Mouse (Mus musculus): ENCODE measurements at regions not wholly inside any gene's neighbourhood (a gene's known extent, or its start where the extent isn't known, plus 50 kb on each side); places are given as distances from the start of the nearest gene placed in this dataset.
A peak's percentile ranks its signal among the peaks of the same experiment; 100 is the strongest.

- Histone ChIP-seq H3K27me3 (ENCODE audit: insufficient read depth, poor library complexity, severe bottlenecking) (no peaks in the 10 kb centered on the region), H3K4me1 (no peaks in the 10 kb centered on the region), H3K4me3 (no peak overlapping the region), H3K36me3 (no peaks in the 10 kb centered on the region), H3K27ac (no peak overlapping the region), H3K9me3 (no peaks in the 10 kb centered on the region)
- 51% methylated on average over 7 of the region's 7 CpGs for WGBS
- DNase-seq (ENCODE audit: low spot score): peak; percentile 45
These were observed 363.1 kb upstream of the Mgmt start for GRCm38 (mm10) chr7:136531301-136531700.

- Histone ChIP-seq H3K27me3 (ENCODE audit: insufficient read depth, poor library complexity, severe bottlenecking) (0 out of 2 replicates have a peak, but pooled peaks cover 11% of the 10 kb centered on the region), H3K36me3 (no peaks in the 10 kb centered on the region)
- peak; percentile 51 for DNase-seq (ENCODE audit: low spot score)
These were observed 352.3 kb upstream of the Mgmt start for GRCm38 (mm10) chr7:136541876-136542655.

GRCm38 (mm10) chr7:136542896-136543295, 351.5 kb upstream of the Mgmt start:
- H3K9me3 ChIP-seq: no peaks in the 10 kb centered on the region
- H3K36me3 ChIP-seq: no peaks in the 10 kb centered on the region
- no peak overlapping the region for H3K4me3 ChIP-seq
- no peak overlapping the region for H3K27ac ChIP-seq
- DNase-seq (ENCODE audit: low spot score): peak; percentile 62
- H3K27me3 ChIP-seq (ENCODE audit: insufficient read depth, poor library complexity, severe bottlenecking): 0 out of 2 replicates have a peak, but pooled peaks cover 11% of the 10 kb centered on the region
- 71% methylated on average over 7 of the region's 7 CpGs for WGBS
- peaks cover 5% of the 10 kb centered on the region; the same call in 1 of the 2 replicates for H3K4me1 ChIP-seq

More at GRCm38 (mm10) chr7:136541876-136542655, 352.3 kb upstream of the Mgmt start:
- Histone ChIP-seq H3K4me1 (peaks cover 5% of the 10 kb centered on the region; the same call in 1 of the 2 replicates), H3K27ac (no peak overlapping the region), H3K4me3 (no peak overlapping the region), H3K9me3 (no peaks in the 10 kb centered on the region)

GRCm38 (mm10) chr7:136547837-136548236, 346.6 kb upstream of the Mgmt start:
- H3K27me3 ChIP-seq (ENCODE audit: insufficient read depth, poor library complexity, severe bottlenecking): 0 out of 2 replicates have a peak, but pooled peaks cover 11% of the 10 kb centered on the region
- no peaks in the 10 kb centered on the region for H3K9me3 ChIP-seq
- DNase-seq (ENCODE audit: low spot score): peak; percentile 39
- H3K4me1 ChIP-seq: no peaks in the 10 kb centered on the region
- WGBS: 48% methylated on average over 3 of the region's 3 CpGs
- no peak overlapping the region for H3K27ac ChIP-seq
- H3K36me3 ChIP-seq: no peaks in the 10 kb centered on the region
- H3K4me3 ChIP-seq: no peak overlapping the region

GRCm38 (mm10) chr7:136556436-136556835, 338.0 kb upstream of the Mgmt start:
- Histone ChIP-seq H3K27me3 (ENCODE audit: insufficient read depth, poor library complexity, severe bottlenecking) (peaks cover 6% of the 10 kb centered on the region; the same call in 1 of the 2 replicates), H3K27ac (no peak overlapping the region), H3K4me3 (no peak overlapping the region), H3K9me3 (no peaks in the 10 kb centered on the region), H3K4me1 (no peaks in the 10 kb centered on the region), H3K36me3 (no peaks in the 10 kb centered on the region)
- WGBS: 54% methylated on average over 4 of the region's 4 CpGs
- DNase-seq (ENCODE audit: low spot score): no peak

- H3K9me3 ChIP-seq: no peaks in the 10 kb centered on the region
- no peaks in the 10 kb centered on the region; the same call in 1 of the 2 replicates for H3K27me3 ChIP-seq (ENCODE audit: insufficient read depth, poor library complexity, severe bottlenecking)
- peak; percentile 61 for DNase-seq (ENCODE audit: low spot score)
- no peaks in the 10 kb centered on the region for H3K4me1 ChIP-seq
- 82% methylated on average over 6 of the region's 6 CpGs for WGBS
- no peak overlapping the region for H3K4me3 ChIP-seq
- no peak overlapping the region for H3K27ac ChIP-seq
- H3K36me3 ChIP-seq: no peaks in the 10 kb centered on the region
These were observed 334.9 kb upstream of the Mgmt start for GRCm38 (mm10) chr7:136559536-136559935.

GRCm38 (mm10) chr7:136570911-136571310, 323.5 kb upstream of the Mgmt start:
- Histone ChIP-seq H3K4me1 (no peaks in the 10 kb centered on the region), H3K4me3 (no peak overlapping the region), H3K36me3 (no peaks in the 10 kb centered on the region), H3K27ac (no peak overlapping the region), H3K27me3 (ENCODE audit: insufficient read depth, poor library complexity, severe bottlenecking) (no peaks in the 10 kb centered on the region; the same call in 1 of the 2 replicates), H3K9me3 (no peaks in the 10 kb centered on the region)
- peak; percentile 11 for DNase-seq (ENCODE audit: low spot score)
- 70% methylated on average over 7 of the region's 7 CpGs for WGBS

GRCm38 (mm10) chr7:136581896-136582295, 312.5 kb upstream of the Mgmt start:
- Histone ChIP-seq H3K27ac (no peak overlapping the region), H3K4me3 (no peak overlapping the region), H3K4me1 (no peaks in the 10 kb centered on the region), H3K27me3 (ENCODE audit: insufficient read depth, poor library complexity, severe bottlenecking) (peaks cover 52% of the 10 kb centered on the region), H3K9me3 (no peaks in the 10 kb centered on the region), H3K36me3 (no peaks in the 10 kb centered on the region)
- no peak for DNase-seq (ENCODE audit: low spot score)
- WGBS: 76% methylated on average over 12 of the region's 12 CpGs

GRCm38 (mm10) chr7:136584361-136584760, 310.1 kb upstream of the Mgmt start:
- no peaks in the 10 kb centered on the region for H3K36me3 ChIP-seq
- H3K4me1 ChIP-seq: no peaks in the 10 kb centered on the region
- no peak overlapping the region for H3K27ac ChIP-seq
- H3K27me3 ChIP-seq (ENCODE audit: insufficient read depth, poor library complexity, severe bottlenecking): peaks cover 52% of the 10 kb centered on the region
- H3K9me3 ChIP-seq: no peaks in the 10 kb centered on the region
- no peak overlapping the region for H3K4me3 ChIP-seq
- no peak for DNase-seq (ENCODE audit: low spot score)
- 56% methylated on average over 17 of the region's 17 CpGs for whole genome bisulfite sequencing

- Histone ChIP-seq H3K36me3 (no peaks in the 10 kb centered on the region), H3K9me3 (no peaks in the 10 kb centered on the region), H3K4me3 (no peak overlapping the region), H3K27ac (no peak overlapping the region), H3K27me3 (ENCODE audit: insufficient read depth, poor library complexity, severe bottlenecking) (peaks cover 28% of the 10 kb centered on the region), H3K4me1 (no peaks in the 10 kb centered on the region)
- 84% methylated on average over 6 of the region's 6 CpGs for WGBS
- DNase-seq (ENCODE audit: low spot score): no peak
These were observed 305.9 kb upstream of the Mgmt start for GRCm38 (mm10) chr7:136588491-136588890.

- H3K36me3 ChIP-seq: no peaks in the 10 kb centered on the region
- H3K4me1 ChIP-seq: no peaks in the 10 kb centered on the region
- no peaks in the 10 kb centered on the region for H3K9me3 ChIP-seq
- 0 out of 2 replicates have a peak, but pooled peaks cover 8% of the 10 kb centered on the region for H3K27me3 ChIP-seq (ENCODE audit: insufficient read depth, poor library complexity, severe bottlenecking)
- no peak for DNase-seq (ENCODE audit: low spot score)
- no peak overlapping the region for H3K4me3 ChIP-seq
- no peak overlapping the region for H3K27ac ChIP-seq
These were observed 303.5 kb upstream of the Mgmt start for GRCm38 (mm10) chr7:136590947-136591346.

- Histone ChIP-seq H3K4me1 (no peaks in the 10 kb centered on the region), H3K9me3 (no peaks in the 10 kb centered on the region), H3K27ac (no peak overlapping the region), H3K27me3 (ENCODE audit: insufficient read depth, poor library complexity, severe bottlenecking) (0 out of 2 replicates have a peak, but pooled peaks cover 3% of the 10 kb centered on the region), H3K36me3 (no peaks in the 10 kb centered on the region), H3K4me3 (no peak overlapping the region)
- DNase-seq (ENCODE audit: low spot score): no peak
- 79% methylated on average over 7 of the region's 7 CpGs for WGBS
These were observed 286.9 kb upstream of the Mgmt start for GRCm38 (mm10) chr7:136607278-136608120.

GRCm38 (mm10) chr7:136613496-136613895, 280.9 kb upstream of the Mgmt start:
- Histone ChIP-seq H3K36me3 (no peaks in the 10 kb centered on the region), H3K9me3 (no peaks in the 10 kb centered on the region), H3K4me1 (no peaks in the 10 kb centered on the region), H3K27me3 (ENCODE audit: insufficient read depth, poor library complexity, severe bottlenecking) (no peaks in the 10 kb centered on the region), H3K4me3 (no peak overlapping the region), H3K27ac (no peak overlapping the region)
- WGBS: 84% methylated on average over 4 of the region's 4 CpGs
- no peak for DNase-seq (ENCODE audit: low spot score)

All from heart, embryonic 10.5 days (tissue).